Mouse (Mus musculus) forebrain, postnatal 0 days (tissue): ENCODE measurements at regions not wholly inside any gene's neighbourhood (a gene's known extent, or its start where the extent isn't known, plus 50 kb on each side); places are given as distances from the start of the nearest gene placed in this dataset.

ENCODE experiments used
- ATAC-seq: fragments of 200-750 bp; cut with Nextera tagmentation; 2 replicates; pipeline ENCODE4 v1.8.0; 2017; ENCODE audit warnings: mild to moderate bottlenecking, moderate library complexity
- DNase-seq: peaks from one replicate; pipeline ENCODE4 v3.0.0-alpha.2; 2015
- H3K27ac ChIP-seq: fragments of 300-500 bp; sonication (generic); 2 replicates; pipeline ENCODE4 v1.5.1; 2014; ENCODE audit warnings: low read depth, mild to moderate bottlenecking, antibody characterized with exemption, low read length, moderate library complexity, mixed read lengths
- H3K27me3 ChIP-seq: fragments of 300-500 bp; sonication (generic); 2 replicates; pipeline ENCODE4 v1.6.1; 2014; ENCODE audit warnings: mild to moderate bottlenecking, low read length, mixed read lengths; ENCODE audit not compliant: insufficient read depth
- H3K36me3 ChIP-seq: fragments of 300-500 bp; sonication (generic); 2 replicates; pipeline ENCODE4 v1.6.1; 2014; ENCODE audit warnings: mild to moderate bottlenecking, moderate library complexity; ENCODE audit not compliant: insufficient read depth
- H3K4me1 ChIP-seq: fragments of 300-500 bp; sonication (generic); 2 replicates; pipeline ENCODE4 v1.6.1; 2014; ENCODE audit warnings: antibody characterized with exemption; ENCODE audit not compliant: insufficient read depth
- H3K4me2 ChIP-seq: fragments of 300-500 bp; sonication (generic); 2 replicates; pipeline ENCODE4 v1.6.1; 2014; ENCODE audit warnings: low read depth, mild to moderate bottlenecking, moderate library complexity
- H3K4me3 ChIP-seq: fragments of 300-500 bp; sonication (generic); 2 replicates; pipeline ENCODE4 v1.5.1; 2014; ENCODE audit warnings: low read depth, low read length, mixed read lengths
- H3K9ac ChIP-seq: fragments of 300-500 bp; sonication (generic); 2 replicates; pipeline ENCODE4 v1.6.1; 2014; ENCODE audit warnings: mild to moderate bottlenecking
- H3K9me3 ChIP-seq: fragments of 300-500 bp; sonication (generic); 2 replicates; pipeline ENCODE4 v1.6.1; 2016; ENCODE audit warnings: low read length
- CTCF ChIP-seq: sonication (generic); IDR thresholded peaks from 2 replicates; pipeline ENCODE4 v1.5.1; 2016; ENCODE audit warnings: antibody characterized with exemption, control low read depth, low read depth
- WGBS: fragments of 180-500 bp; shearing (Covaris S2); extraction: QIAGEN DNeasy Blood & Tissue Kit; methylation state at CpG from one replicate; pipeline ENCODE4 v1.1.7; 2014; 5-methylcytosine and 5-hydroxymethylcytosine counted together

GRCm38 (mm10) chr3:35245003-35245402 lies 508.9 kb upstream of the Atp11b start:
- no peaks in the 10 kb centered on the region for H3K4me1 ChIP-seq
- H3K9ac ChIP-seq: no peak overlapping the region
- no peak for TF ChIP-seq CTCF
- no peaks in the 10 kb centered on the region for H3K36me3 ChIP-seq
- DNase-seq (no peak), ATAC-seq (no peak)
- H3K9me3 ChIP-seq: no peaks in the 10 kb centered on the region
- WGBS: 9% methylated on average over 8 of the region's 8 CpGs
- no peak overlapping the region for H3K4me2 ChIP-seq
- no peak overlapping the region for H3K4me3 ChIP-seq
- H3K27ac ChIP-seq: no peak overlapping the region
- H3K27me3 ChIP-seq: no peaks in the 10 kb centered on the region

GRCm38 (mm10) chr3:35245946-35246665 lies 507.8 kb upstream of the Atp11b start:
- ATAC-seq: no peak
- TF ChIP-seq CTCF: no peak
- Histone ChIP-seq H3K27ac (no peak overlapping the region), H3K4me1 (no peaks in the 10 kb centered on the region), H3K9ac (no peak overlapping the region), H3K36me3 (no peaks in the 10 kb centered on the region), H3K4me3 (no peak overlapping the region), H3K4me2 (no peak overlapping the region), H3K27me3 (no peaks in the 10 kb centered on the region), H3K9me3 (no peaks in the 10 kb centered on the region)
- DNase-seq: no peak
- WGBS: 49% methylated on average over 10 of the region's 10 CpGs

GRCm38 (mm10) chr3:35249160-35249559 lies 504.7 kb upstream of the Atp11b start:
- 71% methylated on average over 10 of the region's 10 CpGs for WGBS
- Histone ChIP-seq H3K36me3 (no peaks in the 10 kb centered on the region), H3K4me2 (no peak overlapping the region), H3K4me1 (no peaks in the 10 kb centered on the region), H3K27ac (no peak overlapping the region), H3K9me3 (no peaks in the 10 kb centered on the region), H3K9ac (no peak overlapping the region), H3K4me3 (no peak overlapping the region), H3K27me3 (no peaks in the 10 kb centered on the region)
- ATAC-seq (no peak), DNase-seq (no peak)
- no peak for TF ChIP-seq CTCF

GRCm38 (mm10) chr3:35250092-35250749 lies 503.7 kb upstream of the Atp11b start:
- TF ChIP-seq CTCF: no peak
- no peak for ATAC-seq
- Histone ChIP-seq H3K36me3 (no peaks in the 10 kb centered on the region), H3K9ac (no peak overlapping the region), H3K9me3 (no peaks in the 10 kb centered on the region), H3K4me3 (no peak overlapping the region), H3K27ac (no peak overlapping the region), H3K4me1 (no peaks in the 10 kb centered on the region), H3K27me3 (no peaks in the 10 kb centered on the region), H3K4me2 (no peak overlapping the region)
- 70% methylated on average over 14 of the region's 14 CpGs for WGBS
- DNase-seq: no peak

GRCm38 (mm10) chr3:35253861-35254260 lies 500.0 kb upstream of the Atp11b start:
- 69% methylated on average over 5 of the region's 5 CpGs for WGBS
- H3K27me3 ChIP-seq: no peaks in the 10 kb centered on the region
- ATAC-seq (no peak), DNase-seq (no peak)
- H3K4me3 ChIP-seq: no peak overlapping the region
- H3K4me2 ChIP-seq: no peak overlapping the region
- H3K4me1 ChIP-seq: no peaks in the 10 kb centered on the region
- no peak for TF ChIP-seq CTCF
- no peak overlapping the region for H3K27ac ChIP-seq
- H3K9me3 ChIP-seq: no peaks in the 10 kb centered on the region
- no peak overlapping the region for H3K9ac ChIP-seq
- no peaks in the 10 kb centered on the region for H3K36me3 ChIP-seq

GRCm38 (mm10) chr3:35260936-35261335 lies 493.0 kb upstream of the Atp11b start:
- H3K4me1 ChIP-seq: no peaks in the 10 kb centered on the region
- 91% methylated on average over 6 of the region's 6 CpGs for WGBS
- H3K4me2 ChIP-seq: no peak overlapping the region
- H3K9me3 ChIP-seq: no peaks in the 10 kb centered on the region
- no peaks in the 10 kb centered on the region for H3K27me3 ChIP-seq
- H3K9ac ChIP-seq: no peak overlapping the region
- TF ChIP-seq CTCF: no peak
- H3K36me3 ChIP-seq: no peaks in the 10 kb centered on the region
- no peak for DNase-seq
- H3K27ac ChIP-seq: no peak overlapping the region
- no peak for ATAC-seq
- H3K4me3 ChIP-seq: no peak overlapping the region

GRCm38 (mm10) chr3:35268949-35269348 lies 485.0 kb upstream of the Atp11b start:
- WGBS: 61% methylated on average over 4 of the region's 4 CpGs
- ATAC-seq (no peak), DNase-seq (no peak)
- H3K36me3 ChIP-seq: no peaks in the 10 kb centered on the region
- no peaks in the 10 kb centered on the region; the same call in 1 of the 2 replicates for H3K27me3 ChIP-seq
- H3K9me3 ChIP-seq: no peaks in the 10 kb centered on the region
- H3K4me2 ChIP-seq: no peak overlapping the region
- no peaks in the 10 kb centered on the region for H3K4me1 ChIP-seq
- H3K27ac ChIP-seq: no peak overlapping the region
- H3K4me3 ChIP-seq: no peak overlapping the region
- TF ChIP-seq CTCF: no peak
- H3K9ac ChIP-seq: no peak overlapping the region
